ENCODE assay signal across 10 mouse cellular contexts in genomic region chr10:43172554-43172953, GRCm38 (mm10). TPM values are rescaled to one million over a fixed set of nuclear protein-coding genes. Genes with fewer than 3 reads are reported as not detected.
DNase-seq lines count a peak whose midpoint lies in the region; ATAC-seq and TF ChIP-seq lines count a peak whose summit lies in the region.
"Had no signal": no experiment of that assay in that cellular context is flagged by ENCODE, and none has a peak within 500 bp of the region (broad histone marks: within the 10 kb centered on the region; RNA-seq: fewer than 3 reads in every experiment).

No protein-coding gene starts in this region.

- intact Hi-C loops in gastrocnemius, adult 2 months (cut with DNase I) = loop anchor here (5.0 kb wide), 4 partner anchors 135 to 210 kb away; no protein-coding TSS in a partner anchor

- no peak for ATAC-seq in hindbrain, embryonic 14.5 days (ENCODE audit: low FRiP score)
- no peak for ATAC-seq in midbrain, embryonic 14.5 days (ENCODE audit: low FRiP score, low TSS enrichment)

- no peak for DNase-seq in gastrocnemius, adult 2 months
- DNase-seq in gastrocnemius, adult 8-10 months (ENCODE audit: low spot score in 2 of 2) = no peak
- no peak for DNase-seq in hindbrain, embryonic 14.5 days (ENCODE audit: low spot score)
- DNase-seq in midbrain, embryonic 14.5 days = peak; percentile 30
- no peak for DNase-seq in urinary bladder, postnatal 25 days (ENCODE audit: low spot score)
- no peak for DNase-seq in natural killer cell, adult 2 months (ENCODE audit: low spot score in 2 of 2)
- no peak for DNase-seq in embryo, embryonic 9.5 days (ENCODE audit: extremely low spot score)

- no peak for TF ChIP-seq CTCF in gastrocnemius, adult 2 months (IDR thresholded peaks at IDR 0.05)
- TF ChIP-seq CTCF in cortical plate, adult 2 months (IDR thresholded peaks at IDR 0.05; ENCODE audit: extremely low read depth, insufficient read depth, low read length) = no peak

- TF ChIP-seq POLR2A in cortical plate, adult 2 months (IDR thresholded peaks at IDR 0.05; ENCODE audit: extremely low read depth, insufficient read depth, low read length) = no peak

- peak overlapping the region; percentile 88 for H3K4me3 ChIP-seq in gastrocnemius, adult 2 months
- H3K4me3 ChIP-seq in cortical plate, adult 2 months (ENCODE audit: insufficient read depth, low read length) = peak overlapping the region; percentile 65
- peak overlapping the region; percentile 76 for H3K4me3 ChIP-seq in hindbrain, embryonic 14.5 days (replicated peaks; ENCODE audit: low read length)
- H3K4me3 ChIP-seq in midbrain, embryonic 14.5 days (replicated peaks; ENCODE audit: low read depth, low read length) = peak overlapping the region; percentile 90
- H3K4me3 ChIP-seq: erythroblast, embryonic 14.5 days had no signal

- no peaks in the 10 kb centered on the region for H3K9me3 ChIP-seq in hindbrain, embryonic 14.5 days (ENCODE audit: control insufficient read depth, low read length)
- H3K9me3 ChIP-seq in midbrain, embryonic 14.5 days (ENCODE audit: control insufficient read depth, low read length) = no peaks in the 10 kb centered on the region

- H3K4me2 ChIP-seq in hindbrain, embryonic 14.5 days (replicated peaks) = peak overlapping the region; percentile 74
- H3K4me2 ChIP-seq in midbrain, embryonic 14.5 days (ENCODE audit: low read length) = peak overlapping the region; percentile 92

- 3% methylated on average over 8 of the region's 8 CpGs for WGBS in hindbrain, embryonic 14.5 days
- WGBS in midbrain, embryonic 14.5 days = 2% methylated on average over 8 of the region's 8 CpGs

- peaks cover 3% of the 10 kb centered on the region for H3K4me1 ChIP-seq in cortical plate, adult 2 months (ENCODE audit: control insufficient read depth, insufficient read depth, low read length)
- H3K4me1 ChIP-seq in hindbrain, embryonic 14.5 days (replicated peaks; ENCODE audit: control insufficient read depth, insufficient read depth, low read length) = peaks cover 45% of the 10 kb centered on the region
- peaks cover 36% of the 10 kb centered on the region for H3K4me1 ChIP-seq in midbrain, embryonic 14.5 days (ENCODE audit: control insufficient read depth, insufficient read depth, low read length)

- no peaks in the 10 kb centered on the region for H3K27me3 ChIP-seq in hindbrain, embryonic 14.5 days (ENCODE audit: control insufficient read depth, insufficient read depth, low read length)
- no peaks in the 10 kb centered on the region for H3K27me3 ChIP-seq in midbrain, embryonic 14.5 days (ENCODE audit: control insufficient read depth, insufficient read depth, low read length)

- peak overlapping the region; percentile 90 for H3K27ac ChIP-seq in gastrocnemius, adult 2 months
- no peak overlapping the region for H3K27ac ChIP-seq in cortical plate, adult 2 months (ENCODE audit: insufficient read depth, low read length)
- H3K27ac ChIP-seq in hindbrain, embryonic 14.5 days = peak overlapping the region; percentile 98
- no peak overlapping the region for H3K27ac ChIP-seq in midbrain, embryonic 14.5 days (replicated peaks; ENCODE audit: low read depth, low read length)

- H3K9ac ChIP-seq in hindbrain, embryonic 14.5 days = peak overlapping the region; percentile 96
- peak overlapping the region; percentile 94 for H3K9ac ChIP-seq in midbrain, embryonic 14.5 days (replicated peaks; ENCODE audit: low read length)

- no peaks in the 10 kb centered on the region for H3K36me3 ChIP-seq in hindbrain, embryonic 14.5 days (replicated peaks; ENCODE audit: control insufficient read depth, insufficient read depth)
- no peaks in the 10 kb centered on the region for H3K36me3 ChIP-seq in midbrain, embryonic 14.5 days (ENCODE audit: control insufficient read depth, insufficient read depth, low read length)

RNA-seq across cellular contexts. Expression of gene Sobp, which starts 1.8 kb away (rescaled TPM):
- total RNA-seq in gastrocnemius, adult 2 months (2021) = 10 to 100 TPM; 29.2 to 34.5 TPM
- total RNA-seq in gastrocnemius, adult 8-10 months (2022) = 10 to 100 TPM; 33.7 to 39.5 (median 35.8) TPM
- polyA plus RNA-seq in cortical plate, adult 2 months (2012; rRNA removed) = 21.9 and 24.3 TPM in 2 replicates
- polyA plus RNA-seq in hindbrain, embryonic 14.5 days (2014; fragmentation: Nextera tagmentation; extraction: Ambion mirVana) = 16.0 and 16.8 TPM in 2 replicates
- 21.2 and 23.7 TPM in 2 replicates for polyA plus RNA-seq in midbrain, embryonic 14.5 days (2014; fragmentation: Nextera tagmentation; extraction: Ambion mirVana)
- total RNA-seq: liver, adult 2 months had no signal
- polyA plus RNA-seq: erythroblast, embryonic 14.5 days had no signal

RNA-seq across cellular contexts. Expression of gene 9030612E09Rik, which starts 1.9 kb away (rescaled TPM):
- total RNA-seq in gastrocnemius, adult 2 months (2021) = 1 to 10 TPM; 1.7 to 2.6 TPM
- total RNA-seq in gastrocnemius, adult 8-10 months (2022) = 1 to 10 TPM; 1.4 to 2.1 (median 2.0) TPM
- polyA plus RNA-seq in cortical plate, adult 2 months (2012; rRNA removed) = 3.7 and 4.0 TPM in 2 replicates
- polyA plus RNA-seq in hindbrain, embryonic 14.5 days (2014; fragmentation: Nextera tagmentation; extraction: Ambion mirVana) = 1.6 and 2.3 TPM in 2 replicates
- polyA plus RNA-seq in midbrain, embryonic 14.5 days (2014; fragmentation: Nextera tagmentation; extraction: Ambion mirVana) = 2.2 and 2.4 TPM in 2 replicates
- total RNA-seq: liver, adult 2 months had no signal
- polyA plus RNA-seq: erythroblast, embryonic 14.5 days; liver, adult 2 months had no signal

RNA-seq across cellular contexts. Expression of gene Pdss2, which starts 48.7 kb away (rescaled TPM):
- 10 to 100 TPM; 16.8 to 25.0 TPM for total RNA-seq in gastrocnemius, adult 2 months (2021)
- 10 to 100 TPM; 18.5 to 23.3 (median 20.1) TPM for total RNA-seq in gastrocnemius, adult 8-10 months (2022)
- 12.1 and 14.0 TPM in 2 replicates for polyA plus RNA-seq in cortical plate, adult 2 months (2012; rRNA removed)
- polyA plus RNA-seq in hindbrain, embryonic 14.5 days (2014; fragmentation: Nextera tagmentation; extraction: Ambion mirVana) = 15.0 and 16.9 TPM in 2 replicates
- 18.1 and 19.0 TPM in 2 replicates for polyA plus RNA-seq in midbrain, embryonic 14.5 days (2014; fragmentation: Nextera tagmentation; extraction: Ambion mirVana)

Comparison
In these comparisons a context has a peak if more than half of its experiments do, and no peak if none do; other contexts are left out.
1. H3K27ac ChIP-seq: peak in gastrocnemius, adult 2 months (single experiment) and hindbrain, embryonic 14.5 days (single experiment); none in cortical plate, adult 2 months (single experiment) and midbrain, embryonic 14.5 days (single experiment).
2. Peak in every context shown above with its lines, with median percentiles within 50 percentile points of each other: H3K4me3 ChIP-seq.